Mouse (Mus musculus): ENCODE data around the gene Snapc2.

DNA sequence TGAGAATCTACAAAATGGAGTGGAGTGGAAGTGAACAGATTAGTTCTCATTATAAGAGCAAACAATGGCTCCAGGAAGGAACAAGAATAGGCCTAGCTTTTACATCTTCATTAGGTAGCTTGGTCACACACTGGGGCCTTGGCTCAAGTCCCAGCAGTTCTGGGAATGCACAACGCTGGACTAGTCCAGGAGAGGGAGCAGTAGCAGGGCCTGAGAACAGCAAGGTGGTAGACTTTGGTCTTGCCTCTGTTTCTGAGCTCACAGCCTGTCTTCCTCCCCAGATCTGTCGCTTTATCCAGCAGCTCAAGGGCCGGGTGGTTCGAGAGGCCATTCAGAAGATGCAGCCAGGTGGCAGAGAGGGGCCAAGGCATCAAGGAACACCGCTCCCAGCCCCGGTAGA, 1.1 kb downstream of the Snapc2 start:
- TF ChIP-seq CTCF (IDR thresholded peaks at IDR 0.05; ENCODE audit: low read depth) (peak; percentile 53), EP300 (IDR thresholded peaks at IDR 0.05; ENCODE audit: low read depth) (no peak)
